Mouse (Mus musculus) ES-Bruce4 (cell line): ENCODE data around the gene Syt16.

Source experiments
- CTCF ChIP-seq: IDR thresholded peaks from one replicate; pipeline ENCODE4 v1.8.1; 2011; ENCODE audit warnings: low read depth, low read length
- EP300 ChIP-seq: IDR thresholded peaks from 2 replicates; pipeline ENCODE4 v1.6.1; 2011; ENCODE audit warnings: low read depth, low read length; ENCODE audit not compliant: insufficient read depth
- POLR2A ChIP-seq: IDR thresholded peaks from one replicate; pipeline ENCODE4 v1.8.1; 2011; ENCODE audit warnings: low read length; ENCODE audit not compliant: insufficient read depth

GRCm38 (mm10) chr12:74202431-74203042 is 205.1 kb downstream of the Syt16 start:
- no peak for TF ChIP-seq CTCF
- TF ChIP-seq POLR2A = no peak
- TF ChIP-seq EP300 = no peak
